26 mouse cellular contexts compared by ENCODE assay signal in genomic region chr6:72921081-72921480, GRCm38 (mm10).
"Had no signal": no experiment of that assay in that cellular context is flagged by ENCODE, and none has a peak within 500 bp of the region (broad histone marks: within the 10 kb centered on the region; RNA-seq: fewer than 3 reads in every experiment).

No protein-coding gene starts in this region.

- H3K4me3 ChIP-seq: gastrocnemius, adult 2 months; heart, embryonic 10.5 days; heart, embryonic 13.5 days; heart, embryonic 15.5 days; hindbrain, embryonic 10.5 days; hindbrain, embryonic 12.5 days; hindbrain, embryonic 15.5 days; intestine, embryonic 15.5 days; layer of hippocampus, adult 2 months; left cerebral cortex, adult 2 months; limb, embryonic 13.5 days; limb, embryonic 15.5 days; liver, embryonic 12.5 days had no signal

- H3K4me2 ChIP-seq: heart, embryonic 13.5 days; heart, embryonic 15.5 days; hindbrain, embryonic 12.5 days; hindbrain, embryonic 15.5 days; intestine, embryonic 15.5 days; limb, embryonic 13.5 days; limb, embryonic 15.5 days; liver, embryonic 12.5 days had no signal

- H3K4me1 ChIP-seq: heart, embryonic 10.5 days; heart, embryonic 13.5 days; heart, embryonic 15.5 days; hindbrain, embryonic 10.5 days; hindbrain, embryonic 12.5 days; hindbrain, embryonic 15.5 days; intestine, embryonic 15.5 days; limb, embryonic 13.5 days; limb, embryonic 15.5 days; liver, embryonic 12.5 days had no signal

- H3K9ac ChIP-seq: heart, embryonic 13.5 days; heart, embryonic 15.5 days; hindbrain, embryonic 12.5 days; hindbrain, embryonic 15.5 days; intestine, embryonic 15.5 days; limb, embryonic 13.5 days; limb, embryonic 15.5 days; liver, embryonic 12.5 days; liver, embryonic 14.5 days had no signal

- H3K36me3 ChIP-seq: heart, embryonic 10.5 days; heart, embryonic 13.5 days; heart, embryonic 15.5 days; hindbrain, embryonic 10.5 days; hindbrain, embryonic 12.5 days; hindbrain, embryonic 15.5 days; intestine, embryonic 15.5 days; limb, embryonic 13.5 days; limb, embryonic 15.5 days; liver, embryonic 12.5 days had no signal

- ATAC-seq: inflammation-experienced regulatory T-cells, adult 6 months; intestine, embryonic 15.5 days; intestine, postnatal 0 days; liver, embryonic 12.5 days had no signal

- H3K27me3 ChIP-seq: heart, embryonic 13.5 days; heart, embryonic 15.5 days; hindbrain, embryonic 12.5 days; hindbrain, embryonic 15.5 days; intestine, embryonic 15.5 days; limb, embryonic 13.5 days; limb, embryonic 15.5 days; liver, embryonic 12.5 days had no signal

- H3K27ac ChIP-seq: gastrocnemius, adult 2 months; heart, embryonic 10.5 days; heart, embryonic 13.5 days; heart, embryonic 15.5 days; hindbrain, embryonic 10.5 days; hindbrain, embryonic 12.5 days; hindbrain, embryonic 15.5 days; intestine, embryonic 15.5 days; layer of hippocampus, adult 2 months; left cerebral cortex, adult 2 months; limb, embryonic 13.5 days; limb, embryonic 15.5 days; liver, embryonic 12.5 days; liver, embryonic 14.5 days had no signal

- H3K9me3 ChIP-seq: heart, embryonic 10.5 days; heart, embryonic 13.5 days; heart, embryonic 15.5 days; hindbrain, embryonic 10.5 days; hindbrain, embryonic 12.5 days; hindbrain, embryonic 15.5 days; intestine, embryonic 15.5 days; limb, embryonic 13.5 days; limb, embryonic 15.5 days; liver, embryonic 12.5 days had no signal

- DNase-seq: gastrocnemius, adult 2 months; gastrocnemius, postnatal 10 days; gastrocnemius, postnatal 25 days; heart, adult 18-20 months; heart, postnatal 4 days; kidney, adult 18-20 months; kidney, adult 8-10 months; kidney, postnatal 10 days; kidney, postnatal 25 days; kidney, postnatal 4 days; left cerebral cortex, postnatal 4 days had no signal
